Mouse (Mus musculus) right cerebral cortex, postnatal 10 days (tissue): Measurements from ENCODE around the gene Nphp1.

ENCODE experiments used
- DNase-seq, 2 experiments: peaks; one replicate each; pipeline ENCODE4 v3.0.0; 2021; ENCODE audit warnings: low spot score in 2 of 2

Gene Nphp1

GRCm38 (mm10) chr2:127788440-127789116 lies at the start of gene Nphp1:
Gene Nphp1 (minus strand): TSS chr2:127788897.
- peak; percentile 92 for DNase-seq

GRCm38 (mm10) chr2:127832833-127833190 lies 44.1 kb upstream of the Nphp1 start:
- DNase-seq, result no peak

- no peak for DNase-seq
Observed at GRCm38 (mm10) chr2:127832103-127832832, 43.6 kb upstream of the Nphp1 start.

- DNase-seq, result peak; percentile 97 to 98
Observed at GRCm38 (mm10) chr2:127831401-127832102, 42.9 kb upstream of the Nphp1 start, which contains the start of gene Bub1. Gene Bub1 (minus strand): TSS chr2:127831865.

GRCm38 (mm10) chr2:127791919-127792603 lies 3.4 kb upstream of the Nphp1 start, which contains the start of gene Mtln:
Gene Mtln (minus strand): TSS chr2:127792488.
- DNase-seq, result peak; percentile 93 to 94

- no peak for DNase-seq
Observed at GRCm38 (mm10) chr2:127789651-127790270, 1.1 kb upstream of the Nphp1 start.

- no peak for DNase-seq
Observed at GRCm38 (mm10) chr2:127789138-127789537, 441 bp upstream of the Nphp1 start.

GRCm38 (mm10) chr2:127787226-127787625 lies 1.5 kb downstream of the Nphp1 start:
- no peak for DNase-seq

GRCm38 (mm10) chr2:127778451-127778850 lies 10.2 kb downstream of the Nphp1 start:
- peak in 1 of 2 experiments; percentile 10 for DNase-seq

- no peak for DNase-seq
Observed at GRCm38 (mm10) chr2:127775013-127775412, 13.7 kb downstream of the Nphp1 start.

- DNase-seq, result no peak
Observed at GRCm38 (mm10) chr2:127774578-127774941, 14.1 kb downstream of the Nphp1 start.

- DNase-seq, result peak in 1 of 2 experiments; percentile 28
Observed at GRCm38 (mm10) chr2:127773938-127774577, 14.6 kb downstream of the Nphp1 start.

GRCm38 (mm10) chr2:127761587-127761986 lies 27.1 kb downstream of the Nphp1 start:
- DNase-seq, result no peak

GRCm38 (mm10) chr2:127760429-127761000 lies 28.2 kb downstream of the Nphp1 start:
- no peak for DNase-seq

- DNase-seq, result no peak
Observed at GRCm38 (mm10) chr2:127760014-127760413, 28.7 kb downstream of the Nphp1 start.

- DNase-seq, result peak in 1 of 2 experiments; percentile 33
Observed at GRCm38 (mm10) chr2:127759157-127759880, 29.4 kb downstream of the Nphp1 start.

GRCm38 (mm10) chr2:127757171-127757570 lies 31.5 kb downstream of the Nphp1 start:
- DNase-seq, result peak; percentile 73 to 82

GRCm38 (mm10) chr2:127754113-127754512 lies 34.6 kb downstream of the Nphp1 start:
- peak in 1 of 2 experiments; percentile 63 for DNase-seq

GRCm38 (mm10) chr2:127751849-127752610 lies 36.7 kb downstream of the Nphp1 start:
- DNase-seq, result no peak
